Mouse (Mus musculus) kidney, embryonic 16.5 days (tissue): ENCODE data around the gene Rnf19b. TPM values are rescaled to one million over a fixed set of nuclear protein-coding genes. Genes with fewer than 3 reads are reported as not detected.

Experiments
- ATAC-seq: fragments of 200-750 bp; cut with Nextera tagmentation; 2 replicates; pipeline ENCODE4 v1.8.0; 2017; ENCODE audit warnings: moderate TSS enrichment; ENCODE audit not compliant: low FRiP score, low TSS enrichment
- H3K27ac ChIP-seq: fragments of 300-500 bp; sonication (generic); 2 replicates; pipeline ENCODE4 v1.5.1; 2014; ENCODE audit warnings: low read length
- H3K27me3 ChIP-seq: fragments of 300-500 bp; sonication (generic); 2 replicates; pipeline ENCODE4 v1.6.1; 2014; ENCODE audit warnings: low read length, control low read depth, mixed read lengths; ENCODE audit not compliant: insufficient read depth
- H3K36me3 ChIP-seq: fragments of 300-500 bp; sonication (generic); 2 replicates; pipeline ENCODE4 v1.6.1; 2014; ENCODE audit warnings: low read length, control low read depth, mixed read lengths; ENCODE audit not compliant: insufficient read depth
- H3K4me1 ChIP-seq: fragments of 300-500 bp; sonication (generic); 2 replicates; pipeline ENCODE4 v1.6.1; 2014; ENCODE audit warnings: low read length, control low read depth, mixed read lengths; ENCODE audit not compliant: insufficient read depth
- H3K4me2 ChIP-seq: fragments of 300-500 bp; sonication (generic); replicated peaks from 2 replicates; pipeline ENCODE4 v1.6.1; 2014; ENCODE audit warnings: low read depth, low read length
- H3K4me3 ChIP-seq: fragments of 300-500 bp; sonication (generic); 2 replicates; pipeline ENCODE4 v1.5.1; 2014; ENCODE audit warnings: mild to moderate bottlenecking, low read length
- H3K9ac ChIP-seq: fragments of 300-500 bp; sonication (generic); replicated peaks from 2 replicates; pipeline ENCODE4 v1.6.1; 2014; ENCODE audit warnings: low read length
- H3K9me3 ChIP-seq: fragments of 300-500 bp; sonication (generic); 2 replicates; pipeline ENCODE4 v1.6.1; 2016; ENCODE audit warnings: low read length, control low read depth
- WGBS: fragments of 180-500 bp; shearing (Covaris S2); extraction: QIAGEN DNeasy Blood & Tissue Kit; methylation state at CpG from one replicate; pipeline ENCODE4 v1.1.7; 2014; 5-methylcytosine and 5-hydroxymethylcytosine counted together
- polyA plus RNA-seq: library from polyadenylated mRNA; unstranded; fragments of >200 nt; fragmentation: Nextera tagmentation; extraction: Ambion mirVana; gene quantifications from 2 replicates; pipeline ENCODE4 v1.2.1, GENCODE M21; 2015

Rnf19b gene
- polyA plus RNA-seq, 1 experiment from 2014 or later = 6.4 TPM

DNA sequence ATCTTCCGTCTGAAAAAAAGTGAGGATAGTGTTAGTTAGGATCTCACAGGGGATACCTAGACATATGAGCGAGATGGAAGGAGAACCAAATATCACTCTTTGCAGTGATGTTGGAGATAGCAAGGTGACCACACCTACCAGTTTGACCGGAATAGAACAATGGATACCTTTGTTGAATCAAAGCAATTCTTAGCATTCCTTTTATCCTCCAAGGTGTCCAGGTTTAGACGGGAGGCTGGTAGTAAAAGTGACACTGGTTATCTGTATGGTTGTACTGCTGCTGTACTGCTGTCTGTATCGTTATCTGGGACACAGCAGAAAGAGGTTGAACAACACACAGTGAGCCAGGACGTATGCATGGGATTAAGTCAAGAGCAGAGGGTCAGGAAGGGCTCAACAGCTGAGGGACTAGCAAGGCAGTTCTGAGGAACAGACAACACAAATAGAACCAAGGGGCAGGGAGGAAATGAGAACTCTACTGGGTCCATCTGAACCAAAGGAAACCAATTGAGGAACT is 7.1 kb upstream of the Rnf19b start:
- Histone ChIP-seq H3K4me3 (no peak overlapping the region), H3K4me2 (no peak overlapping the region), H3K9ac (no peak overlapping the region), H3K36me3 (no peaks in the 10 kb centered on the region), H3K9me3 (no peaks in the 10 kb centered on the region), H3K4me1 (0 out of 2 replicates have a peak, but pooled peaks cover 11% of the 10 kb centered on the region), H3K27ac (no peak overlapping the region), H3K27me3 (peaks cover 45% of the 10 kb centered on the region)
- WGBS = 68% methylated on average over 6 of the region's 6 CpGs
- ATAC-seq = no peak

DNA sequence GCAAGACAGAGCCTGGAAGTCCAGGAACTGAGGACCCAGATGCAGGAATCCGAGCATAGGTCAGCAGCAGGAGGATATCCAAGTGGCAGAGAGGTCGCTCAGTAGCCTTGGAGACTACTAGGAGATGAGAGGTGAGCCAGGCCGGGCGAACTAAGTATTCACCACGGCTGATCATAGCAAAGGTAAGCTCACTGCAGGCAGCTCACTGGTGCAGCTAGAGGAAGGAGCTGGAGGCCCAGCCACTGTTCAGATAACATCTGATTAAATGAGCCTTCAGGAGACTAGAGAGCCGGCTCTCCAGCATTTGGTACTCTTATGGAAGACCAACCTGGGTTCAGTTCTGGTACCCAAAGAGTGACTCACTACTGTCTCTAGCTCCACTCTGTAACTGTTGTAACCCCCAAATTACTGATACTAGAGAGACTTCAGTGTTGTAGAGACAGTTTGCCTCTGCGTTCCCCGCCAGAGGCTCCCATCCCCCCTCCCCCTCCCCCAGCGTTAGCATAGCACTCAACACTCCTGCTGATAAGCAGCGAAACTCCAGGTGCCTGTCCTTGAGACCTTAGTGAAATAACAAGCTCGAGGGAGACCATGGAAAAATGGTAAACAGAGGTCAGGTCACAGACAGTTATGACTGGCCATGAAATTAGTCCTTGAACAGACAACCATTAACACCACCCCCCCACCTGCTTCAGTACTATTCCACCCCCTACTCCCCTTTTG is 6.4 kb upstream of the Rnf19b start:
- Histone ChIP-seq H3K4me3 (no peak overlapping the region), H3K4me1 (0 out of 2 replicates have a peak, but pooled peaks cover 11% of the 10 kb centered on the region), H3K4me2 (no peak overlapping the region), H3K36me3 (no peaks in the 10 kb centered on the region), H3K27me3 (peaks cover 38% of the 10 kb centered on the region), H3K9ac (no peak overlapping the region), H3K9me3 (no peaks in the 10 kb centered on the region), H3K27ac (no peak overlapping the region)
- ATAC-seq = no peak
- WGBS = 36% methylated on average over 11 of the region's 11 CpGs

GRCm38 (mm10) chr4:129054757-129055156 is 3.3 kb upstream of the Rnf19b start:
- Histone ChIP-seq H3K4me2 (no peak overlapping the region), H3K9ac (no peak overlapping the region), H3K36me3 (no peaks in the 10 kb centered on the region), H3K27ac (no peak overlapping the region), H3K4me1 (peaks cover 9% of the 10 kb centered on the region), H3K9me3 (no peaks in the 10 kb centered on the region), H3K27me3 (peaks cover 23% of the 10 kb centered on the region), H3K4me3 (no peak overlapping the region)
- 80% methylated on average over 12 of the region's 12 CpGs for WGBS
- ATAC-seq = no peak

DNA sequence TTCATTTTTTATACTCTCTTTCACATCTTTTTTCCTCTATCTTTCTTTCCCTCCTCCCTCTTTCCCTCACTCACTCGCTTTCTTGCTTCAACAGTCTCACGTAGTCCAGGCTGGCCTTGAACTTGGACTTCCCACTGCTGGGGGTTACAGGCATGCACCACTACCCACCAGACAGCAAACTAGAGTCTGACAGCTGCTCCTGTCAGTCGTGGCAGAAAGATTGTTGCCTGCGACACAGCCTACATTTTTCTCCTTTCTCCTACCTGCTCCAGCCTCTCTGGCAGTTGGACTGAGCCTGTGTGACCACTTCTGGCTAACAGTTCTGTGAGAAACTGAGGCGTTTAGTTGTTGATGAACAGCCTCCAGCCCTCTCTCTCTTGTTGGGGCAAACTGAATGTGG is 2.5 kb upstream of the Rnf19b start:
- no peak overlapping the region for H3K27ac ChIP-seq

DNA sequence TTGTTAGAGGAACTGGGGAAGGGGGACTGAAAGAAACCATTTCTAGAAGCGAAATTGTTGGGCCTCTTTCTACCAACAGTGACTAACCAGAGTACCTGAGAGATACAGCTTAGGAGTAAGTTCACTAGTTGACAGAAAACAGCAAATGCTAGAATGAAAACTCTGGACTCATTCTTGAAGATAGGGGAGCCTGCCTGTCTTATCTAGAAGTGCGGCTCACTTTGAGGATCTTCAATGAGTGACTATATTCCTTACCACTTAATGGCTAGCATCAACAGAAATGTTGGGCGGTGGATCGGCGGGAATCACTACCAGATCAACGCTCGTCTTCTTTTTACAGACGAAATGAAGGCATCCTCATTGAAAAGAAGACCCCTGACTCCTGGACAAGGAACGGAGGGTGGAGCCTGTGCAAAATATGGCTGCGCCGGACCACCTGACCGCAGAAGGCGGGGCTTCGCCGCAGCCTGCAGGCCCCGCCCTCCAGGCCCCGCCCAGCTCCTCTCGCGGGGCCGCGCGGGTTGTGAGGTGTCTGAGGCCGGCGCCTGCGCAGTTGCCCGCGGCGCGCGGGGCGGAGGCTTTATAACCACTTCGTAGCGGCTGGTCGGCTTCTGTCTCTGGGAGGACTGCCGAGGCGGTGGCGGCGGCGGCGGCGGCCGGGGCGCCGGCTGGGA is 401 bp upstream of the Rnf19b start:
- 5% methylated on average over 30 of the region's 44 CpGs for WGBS
- peak overlapping the region; percentile 83 for H3K9ac ChIP-seq
- H3K36me3 ChIP-seq = no peaks in the 10 kb centered on the region
- no peaks in the 10 kb centered on the region for H3K9me3 ChIP-seq
- peak; percentile 96 for ATAC-seq
- H3K27ac ChIP-seq = peak overlapping the region; percentile 68
- H3K4me3 ChIP-seq = peak overlapping the region; percentile 61
- peak overlapping the region; percentile 82 for H3K4me2 ChIP-seq
- H3K4me1 ChIP-seq = peaks cover 13% of the 10 kb centered on the region
- peaks cover 4% of the 10 kb centered on the region for H3K27me3 ChIP-seq

More for the DNA sequence above, 2.5 kb upstream of the Rnf19b start:
- H3K4me2 ChIP-seq = no peak overlapping the region
- H3K9me3 ChIP-seq = no peaks in the 10 kb centered on the region
- no peak overlapping the region for H3K9ac ChIP-seq
- H3K4me1 ChIP-seq = peaks cover 13% of the 10 kb centered on the region
- ATAC-seq = no peak
- no peak overlapping the region for H3K4me3 ChIP-seq
- WGBS = 81% methylated on average over 5 of the region's 5 CpGs
- peaks cover 17% of the 10 kb centered on the region for H3K27me3 ChIP-seq
- H3K36me3 ChIP-seq = no peaks in the 10 kb centered on the region

GRCm38 (mm10) chr4:129059125-129059551 is 1.1 kb downstream of the Rnf19b start:
- 3% methylated on average over 13 of the region's 13 CpGs for WGBS
- peak; percentile 47 for ATAC-seq
- peak overlapping the region; percentile 82 for H3K4me2 ChIP-seq
- H3K9me3 ChIP-seq = no peaks in the 10 kb centered on the region
- no peaks in the 10 kb centered on the region for H3K36me3 ChIP-seq
- H3K27me3 ChIP-seq = no peaks in the 10 kb centered on the region
- peaks cover 13% of the 10 kb centered on the region for H3K4me1 ChIP-seq
- H3K9ac ChIP-seq = peak overlapping the region; percentile 83
- peak overlapping the region; percentile 61 for H3K4me3 ChIP-seq
- no peak overlapping the region; the same call in 1 of the 2 replicates for H3K27ac ChIP-seq

DNA sequence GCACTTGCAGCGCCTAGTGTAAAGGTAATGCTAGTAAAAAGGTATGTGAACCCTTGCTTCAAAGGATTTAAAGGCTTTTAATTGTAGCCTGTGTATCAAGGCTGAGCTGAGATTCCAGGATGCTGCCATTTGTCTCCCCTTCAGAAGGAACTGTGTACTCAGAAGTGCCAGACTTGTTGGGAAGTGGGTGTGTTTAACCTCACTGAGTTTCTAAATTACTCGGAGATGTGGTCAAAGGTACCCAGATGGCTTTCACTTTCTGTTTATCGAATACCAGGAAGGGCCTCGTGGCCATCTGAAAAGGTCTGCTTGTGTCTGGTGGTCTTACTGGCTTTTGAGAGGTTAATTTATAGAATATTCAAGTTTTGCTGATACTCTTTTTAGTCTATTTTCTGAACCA is 1.9 kb downstream of the Rnf19b start:
- Histone ChIP-seq H3K9ac (peak overlapping the region; percentile 50; the same call in 1 of the 2 replicates), H3K4me1 (peaks cover 13% of the 10 kb centered on the region), H3K4me3 (peak overlapping the region; percentile 61; the same call in 1 of the 2 replicates), H3K36me3 (no peaks in the 10 kb centered on the region), H3K27me3 (no peaks in the 10 kb centered on the region), H3K4me2 (peak overlapping the region; percentile 82), H3K27ac (no peak overlapping the region), H3K9me3 (no peaks in the 10 kb centered on the region)
- ATAC-seq = no peak
- 15% methylated on average over 4 of the region's 4 CpGs for WGBS

DNA sequence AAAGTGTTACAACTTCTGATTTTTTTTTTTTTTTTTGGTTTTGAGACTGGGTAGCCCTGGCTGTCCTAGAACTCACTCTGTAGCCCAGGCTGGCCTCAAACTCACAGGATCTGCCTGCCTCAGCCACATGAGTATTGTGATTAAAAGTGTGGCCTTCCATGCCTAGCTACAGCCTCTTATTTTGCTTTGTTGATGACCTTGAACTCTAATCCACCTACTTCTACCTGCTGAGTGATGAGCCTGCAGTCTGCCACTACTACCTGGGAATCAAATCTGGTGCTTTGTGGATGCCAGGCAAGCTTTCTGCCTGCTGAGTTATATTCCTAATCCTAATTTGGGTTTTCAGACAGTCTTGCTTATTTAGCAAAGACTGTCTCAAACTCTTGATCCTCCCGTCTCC is 3.4 kb downstream of the Rnf19b start:
- Histone ChIP-seq H3K4me1 (peaks cover 13% of the 10 kb centered on the region), H3K4me3 (no peak overlapping the region), H3K9ac (no peak overlapping the region), H3K36me3 (no peaks in the 10 kb centered on the region), H3K27me3 (no peaks in the 10 kb centered on the region), H3K9me3 (no peaks in the 10 kb centered on the region), H3K4me2 (no peak overlapping the region), H3K27ac (no peak overlapping the region)
- WGBS = 97% methylated on average over 1 of the region's 1 CpGs
- ATAC-seq = no peak

- Histone ChIP-seq H3K27ac (no peak overlapping the region), H3K4me1 (peaks cover 11% of the 10 kb centered on the region), H3K27me3 (no peaks in the 10 kb centered on the region), H3K4me3 (no peak overlapping the region), H3K9me3 (no peaks in the 10 kb centered on the region), H3K36me3 (no peaks in the 10 kb centered on the region), H3K4me2 (no peak overlapping the region), H3K9ac (no peak overlapping the region)
- ATAC-seq = no peak
- WGBS = 82% methylated on average over 3 of the region's 3 CpGs
Measured at GRCm38 (mm10) chr4:129062281-129063075, 4.4 kb downstream of the Rnf19b start.
